ENCODE assay signal across 20 mouse cellular contexts in the genomic region with DNA sequence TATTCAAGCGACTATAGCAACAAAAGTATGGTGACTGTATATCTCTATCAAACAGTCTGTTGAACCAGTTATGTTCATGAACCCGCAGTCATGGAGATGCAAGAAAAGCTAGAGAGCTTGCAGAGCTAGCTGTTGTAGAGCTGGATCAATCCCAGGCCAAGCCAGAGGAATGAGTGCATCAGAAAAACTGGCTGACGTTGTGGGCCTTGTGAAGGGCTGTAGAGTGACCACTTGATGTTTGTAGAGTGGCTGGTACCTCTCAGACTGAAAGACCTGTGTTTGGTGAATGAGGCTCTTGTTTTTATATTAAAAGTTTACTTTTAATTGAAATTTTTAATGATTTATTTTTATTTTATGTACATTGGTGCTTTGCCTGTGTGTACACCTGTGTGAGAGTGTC. TPM values are rescaled to one million over a fixed set of nuclear protein-coding genes. Genes with fewer than 3 reads are reported as not detected.
"Had no signal": no experiment of that assay in that cellular context is flagged by ENCODE, and none has a peak within 500 bp of the region (broad histone marks: within the 10 kb centered on the region; RNA-seq: fewer than 3 reads in every experiment).

No protein-coding gene starts in this region.

- H3K9me3 ChIP-seq: liver, embryonic 12.5 days; liver, embryonic 15.5 days; lung, embryonic 15.5 days; midbrain, embryonic 10.5 days; neural tube, embryonic 13.5 days; neural tube, embryonic 15.5 days had no signal

- H3K27ac ChIP-seq: liver, embryonic 12.5 days; liver, embryonic 15.5 days; lung, embryonic 15.5 days; midbrain, embryonic 10.5 days; neural tube, embryonic 13.5 days; neural tube, embryonic 15.5 days had no signal

- ATAC-seq: liver, embryonic 12.5 days; midbrain, embryonic 16.5 days had no signal

- H3K36me3 ChIP-seq: neural tube, embryonic 15.5 days had no signal

- DNase-seq: lung, postnatal 4 days; midbrain, embryonic 14.5 days; retina, postnatal 1 day; right cerebral cortex, adult 18-20 months; right cerebral cortex, postnatal 25 days; right cerebral cortex, postnatal 4 days; spleen, adult 18-20 months; thymus, adult 18-20 months; thymus, postnatal 14 days; thymus, postnatal 36 days had no signal

- H3K9ac ChIP-seq: liver, embryonic 12.5 days; liver, embryonic 15.5 days; lung, embryonic 15.5 days; neural tube, embryonic 13.5 days; neural tube, embryonic 15.5 days had no signal

- H3K4me3 ChIP-seq: liver, embryonic 12.5 days; liver, embryonic 15.5 days; lung, embryonic 15.5 days; midbrain, embryonic 10.5 days; myocyte; neural tube, embryonic 13.5 days; neural tube, embryonic 15.5 days had no signal

- H3K27me3 ChIP-seq: liver, embryonic 12.5 days; liver, embryonic 15.5 days; lung, embryonic 15.5 days; neural tube, embryonic 13.5 days; neural tube, embryonic 15.5 days had no signal

- H3K4me2 ChIP-seq: liver, embryonic 12.5 days; liver, embryonic 15.5 days; lung, embryonic 15.5 days; neural tube, embryonic 13.5 days; neural tube, embryonic 15.5 days had no signal

RNA-seq across cellular contexts. Expression of a gene that starts 55.7 kb away (rescaled TPM):
- total RNA-seq: megakaryocyte, adult 5-6 weeks; megakaryocyte-erythroid progenitor cell, adult 5-6 weeks had no signal
